Mouse (Mus musculus): ENCODE data around the gene Pld5. TPM values are rescaled to one million over a fixed set of nuclear protein-coding genes. Genes with fewer than 3 reads are reported as not detected.

Pld5 gene
- polyA plus RNA-seq, 1 experiment from 2014 or later: 0.63 TPM

DNA sequence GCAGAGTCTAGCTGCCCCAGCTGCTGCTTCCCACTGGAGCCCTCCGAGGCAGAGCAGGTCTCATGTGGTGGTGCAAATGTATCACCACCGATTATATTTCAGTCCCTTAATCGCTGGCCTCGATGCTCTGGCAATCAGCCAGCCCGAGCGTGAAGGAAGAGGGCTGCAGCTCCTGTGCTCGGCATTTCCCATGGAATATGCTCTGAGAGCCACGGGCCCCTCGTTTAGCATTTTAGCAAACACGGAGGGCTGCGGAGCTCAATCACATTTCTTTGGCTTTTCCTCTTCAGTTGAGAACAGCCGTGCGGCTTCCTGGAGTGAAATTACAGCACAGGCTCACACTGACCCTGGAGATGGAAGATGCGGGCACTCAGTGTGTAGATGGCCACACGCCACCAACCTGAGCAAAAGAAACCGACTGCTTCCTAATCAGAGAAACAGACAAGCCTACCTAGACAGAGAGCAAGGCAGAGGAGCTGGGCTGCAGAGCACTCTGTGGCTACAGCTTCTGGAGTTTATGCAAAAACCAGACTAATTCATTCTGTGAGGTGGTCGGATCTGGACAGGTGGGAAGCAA is 61.4 kb downstream of the Pld5 start:
- H3K9me3 ChIP-seq: no peaks in the 10 kb centered on the region
- no peak overlapping the region for H3K4me3 ChIP-seq
- peak overlapping the region; percentile 29 for H3K4me2 ChIP-seq
- H3K4me1 ChIP-seq: peaks cover 5% of the 10 kb centered on the region; the same call in 1 of the 2 replicates
- 32% methylated on average over 17 of the region's 17 CpGs for whole genome bisulfite sequencing
- H3K36me3 ChIP-seq: no peaks in the 10 kb centered on the region
- no peak overlapping the region for H3K9ac ChIP-seq
- no peak overlapping the region for H3K27ac ChIP-seq
- H3K27me3 ChIP-seq: no peaks in the 10 kb centered on the region
- ATAC-seq (ENCODE audit: insufficient number of reproducible peaks, low FRiP score, low TSS enrichment, low read depth): 0 out of 2 replicates have a peak, but pooled peaks have one; percentile 14

DNA sequence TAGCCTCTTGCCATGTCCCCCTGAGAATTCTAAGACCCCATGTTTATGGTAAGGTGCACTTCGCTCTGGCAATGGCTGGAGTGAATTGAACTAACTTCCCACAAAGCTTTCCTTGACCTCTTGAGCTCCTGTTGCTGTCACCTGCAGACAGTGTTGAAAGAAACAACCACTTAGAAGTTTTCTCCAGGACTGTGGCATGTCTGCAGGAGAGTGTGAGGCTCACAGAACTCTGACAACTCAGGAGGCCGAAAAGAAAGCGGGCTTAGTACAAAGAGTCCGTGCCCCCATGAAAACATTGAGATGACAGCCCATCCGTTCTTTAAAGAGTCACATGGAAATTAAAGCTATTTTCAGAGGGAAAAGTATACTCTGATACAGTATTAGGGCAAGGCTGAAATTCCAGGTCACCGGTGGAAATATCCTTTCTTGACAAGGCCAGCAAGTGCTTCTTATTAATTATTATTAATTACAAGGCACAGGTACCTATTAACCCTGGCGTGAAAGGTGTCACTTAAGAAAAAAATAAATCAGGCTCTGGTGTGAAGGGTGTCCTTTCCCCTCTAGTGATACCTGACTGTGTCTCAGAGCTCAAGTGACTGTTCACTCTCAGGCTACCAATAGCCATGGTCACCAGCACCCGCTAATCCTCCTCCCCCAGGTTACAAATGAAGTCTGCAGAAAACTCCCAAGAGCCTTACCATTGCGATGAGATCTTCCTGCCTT is 62.0 kb downstream of the Pld5 start:
- H3K4me1 ChIP-seq: peaks cover 5% of the 10 kb centered on the region; the same call in 1 of the 2 replicates
- no peaks in the 10 kb centered on the region for H3K27me3 ChIP-seq
- 68% methylated on average over 9 of the region's 9 CpGs for WGBS
- H3K36me3 ChIP-seq: no peaks in the 10 kb centered on the region
- no peak overlapping the region for H3K9ac ChIP-seq
- H3K9me3 ChIP-seq: no peaks in the 10 kb centered on the region
- H3K4me3 ChIP-seq: no peak overlapping the region
- peak overlapping the region; percentile 29 for H3K4me2 ChIP-seq
- no peak overlapping the region for H3K27ac ChIP-seq
- ATAC-seq (ENCODE audit: insufficient number of reproducible peaks, low FRiP score, low TSS enrichment, low read depth): no peak

GRCm38 (mm10) chr1:176210803-176211202 is 64.3 kb downstream of the Pld5 start:
- 95% methylated on average over 1 of the region's 1 CpGs for WGBS
- Histone ChIP-seq H3K4me2 (no peak overlapping the region), H3K36me3 (no peaks in the 10 kb centered on the region), H3K9me3 (no peaks in the 10 kb centered on the region), H3K4me3 (no peak overlapping the region), H3K27ac (no peak overlapping the region), H3K4me1 (peaks cover 5% of the 10 kb centered on the region; the same call in 1 of the 2 replicates), H3K27me3 (no peaks in the 10 kb centered on the region), H3K9ac (no peak overlapping the region)
- no peak for ATAC-seq (ENCODE audit: insufficient number of reproducible peaks, low FRiP score, low TSS enrichment, low read depth)

- no peak overlapping the region for H3K27ac ChIP-seq
- H3K4me1 ChIP-seq: no peaks in the 10 kb centered on the region
- no peaks in the 10 kb centered on the region for H3K36me3 ChIP-seq
- no peak overlapping the region for H3K9ac ChIP-seq
- no peaks in the 10 kb centered on the region for H3K27me3 ChIP-seq
- no peak for ATAC-seq (ENCODE audit: insufficient number of reproducible peaks, low FRiP score, low TSS enrichment, low read depth)
- no peaks in the 10 kb centered on the region for H3K9me3 ChIP-seq
- H3K4me3 ChIP-seq: no peak overlapping the region
- WGBS: 73% methylated on average over 2 of the region's 2 CpGs
- no peak overlapping the region for H3K4me2 ChIP-seq
Measured at GRCm38 (mm10) chr1:176208014-176208413, 67.1 kb downstream of the Pld5 start.

- Histone ChIP-seq H3K4me2 (no peak overlapping the region), H3K9me3 (no peaks in the 10 kb centered on the region), H3K4me1 (no peaks in the 10 kb centered on the region), H3K36me3 (no peaks in the 10 kb centered on the region), H3K9ac (no peak overlapping the region), H3K27ac (no peak overlapping the region), H3K4me3 (no peak overlapping the region), H3K27me3 (no peaks in the 10 kb centered on the region)
- WGBS: 79% methylated on average over 3 of the region's 3 CpGs
- ATAC-seq (ENCODE audit: insufficient number of reproducible peaks, low FRiP score, low TSS enrichment, low read depth): no peak
Measured at GRCm38 (mm10) chr1:176202360-176202759, 72.8 kb downstream of the Pld5 start.

GRCm38 (mm10) chr1:176197036-176197766 is 77.9 kb downstream of the Pld5 start:
- Histone ChIP-seq H3K27ac (no peak overlapping the region), H3K4me2 (no peak overlapping the region), H3K27me3 (no peaks in the 10 kb centered on the region), H3K9me3 (no peaks in the 10 kb centered on the region), H3K4me3 (no peak overlapping the region), H3K4me1 (no peaks in the 10 kb centered on the region), H3K9ac (no peak overlapping the region), H3K36me3 (no peaks in the 10 kb centered on the region)
- 79% methylated on average over 6 of the region's 6 CpGs for WGBS
- ATAC-seq (ENCODE audit: insufficient number of reproducible peaks, low FRiP score, low TSS enrichment, low read depth): no peak

DNA sequence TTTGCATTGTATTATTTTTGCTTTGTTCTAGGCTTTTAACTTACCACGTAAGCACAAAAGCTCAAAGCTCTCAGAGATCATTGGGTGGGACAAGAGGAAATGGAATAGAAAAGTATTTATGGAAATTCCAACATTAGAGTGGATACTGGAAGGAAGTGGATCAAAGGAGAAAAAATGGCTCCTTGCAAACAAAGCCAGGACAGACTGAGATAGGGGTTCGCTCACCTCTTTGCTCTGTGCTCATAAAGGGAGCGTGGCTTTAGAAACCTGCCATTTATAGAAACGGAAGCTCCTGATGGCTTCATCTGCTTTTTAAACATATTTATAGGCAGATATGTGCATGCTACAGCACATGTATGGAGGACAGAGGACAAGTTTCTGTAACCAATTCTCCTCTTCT is 78.8 kb downstream of the Pld5 start:
- H3K9me3 ChIP-seq: no peaks in the 10 kb centered on the region
- H3K27me3 ChIP-seq: no peaks in the 10 kb centered on the region
- H3K4me3 ChIP-seq: no peak overlapping the region
- no peak for ATAC-seq (ENCODE audit: insufficient number of reproducible peaks, low FRiP score, low TSS enrichment, low read depth)
- no peaks in the 10 kb centered on the region for H3K36me3 ChIP-seq
- WGBS: 89% methylated on average over 4 of the region's 4 CpGs
- H3K4me1 ChIP-seq: no peaks in the 10 kb centered on the region
- no peak overlapping the region for H3K27ac ChIP-seq
- no peak overlapping the region for H3K9ac ChIP-seq
- H3K4me2 ChIP-seq: no peak overlapping the region

DNA sequence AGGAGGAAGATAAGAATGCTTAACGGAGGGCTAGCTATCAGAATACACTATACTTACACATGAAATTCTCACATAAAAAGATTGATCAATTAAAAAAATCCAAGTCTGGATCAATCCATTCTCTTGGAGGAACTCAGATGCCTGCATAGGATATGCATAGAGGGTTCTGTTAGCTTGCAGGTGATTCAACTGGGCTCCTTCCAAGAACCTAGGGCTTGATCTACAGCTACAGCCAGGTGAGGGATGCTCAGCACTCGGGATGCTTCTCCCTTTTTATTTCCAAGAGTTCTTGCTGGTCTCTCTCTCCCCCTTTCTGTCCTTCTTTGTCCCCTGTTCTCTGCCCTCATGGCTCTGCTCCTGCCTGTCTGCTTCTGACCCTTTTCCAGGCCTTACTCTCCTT is 80.4 kb downstream of the Pld5 start:
- Histone ChIP-seq H3K4me2 (no peak overlapping the region), H3K27ac (no peak overlapping the region), H3K4me1 (no peaks in the 10 kb centered on the region), H3K9me3 (no peaks in the 10 kb centered on the region), H3K27me3 (no peaks in the 10 kb centered on the region), H3K9ac (no peak overlapping the region), H3K36me3 (no peaks in the 10 kb centered on the region), H3K4me3 (no peak overlapping the region)
- 72% methylated on average over 2 of the region's 2 CpGs for WGBS
- ATAC-seq (ENCODE audit: insufficient number of reproducible peaks, low FRiP score, low TSS enrichment, low read depth): no peak

- Histone ChIP-seq H3K27me3 (no peaks in the 10 kb centered on the region), H3K9ac (no peak overlapping the region), H3K9me3 (no peaks in the 10 kb centered on the region), H3K27ac (no peak overlapping the region), H3K36me3 (no peaks in the 10 kb centered on the region), H3K4me2 (no peak overlapping the region), H3K4me3 (no peak overlapping the region), H3K4me1 (no peaks in the 10 kb centered on the region)
- ATAC-seq (ENCODE audit: insufficient number of reproducible peaks, low FRiP score, low TSS enrichment, low read depth): no peak
- WGBS: 59% methylated on average over 6 of the region's 6 CpGs
Measured at GRCm38 (mm10) chr1:176183991-176184390, 91.1 kb downstream of the Pld5 start.

DNA sequence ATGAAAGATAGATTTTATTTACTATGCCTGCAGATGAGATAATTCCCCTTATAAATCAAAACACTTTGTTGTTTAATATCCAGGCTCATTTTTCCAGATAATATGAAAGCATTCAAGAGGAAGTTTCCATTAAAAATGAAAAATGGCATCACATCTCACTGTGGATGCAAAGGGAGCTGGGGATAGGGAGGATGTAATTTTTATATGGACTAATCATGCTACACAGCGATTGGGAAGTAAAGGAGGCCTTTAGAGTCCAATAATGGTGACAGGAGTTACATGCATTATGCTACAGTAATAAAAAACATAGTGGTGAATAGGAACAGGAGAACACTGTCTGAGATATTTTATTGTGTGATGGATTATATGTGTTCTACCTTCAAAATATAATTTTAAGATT is 100.1 kb downstream of the Pld5 start:
- Histone ChIP-seq H3K4me3 (no peak overlapping the region), H3K9ac (no peak overlapping the region), H3K9me3 (no peaks in the 10 kb centered on the region), H3K4me2 (no peak overlapping the region), H3K27ac (no peak overlapping the region), H3K4me1 (no peaks in the 10 kb centered on the region), H3K27me3 (no peaks in the 10 kb centered on the region), H3K36me3 (no peaks in the 10 kb centered on the region)
- no peak for ATAC-seq (ENCODE audit: insufficient number of reproducible peaks, low FRiP score, low TSS enrichment, low read depth)
- WGBS: 81% methylated on average over 1 of the region's 1 CpGs

- Histone ChIP-seq H3K9ac (no peak overlapping the region), H3K4me1 (no peaks in the 10 kb centered on the region), H3K27me3 (no peaks in the 10 kb centered on the region), H3K4me2 (no peak overlapping the region), H3K9me3 (no peaks in the 10 kb centered on the region), H3K4me3 (no peak overlapping the region), H3K36me3 (no peaks in the 10 kb centered on the region), H3K27ac (no peak overlapping the region)
- ATAC-seq (ENCODE audit: insufficient number of reproducible peaks, low FRiP score, low TSS enrichment, low read depth): no peak
- WGBS: 60% methylated on average over 5 of the region's 5 CpGs
Measured at GRCm38 (mm10) chr1:176167784-176168183, 107.3 kb downstream of the Pld5 start.

DNA sequence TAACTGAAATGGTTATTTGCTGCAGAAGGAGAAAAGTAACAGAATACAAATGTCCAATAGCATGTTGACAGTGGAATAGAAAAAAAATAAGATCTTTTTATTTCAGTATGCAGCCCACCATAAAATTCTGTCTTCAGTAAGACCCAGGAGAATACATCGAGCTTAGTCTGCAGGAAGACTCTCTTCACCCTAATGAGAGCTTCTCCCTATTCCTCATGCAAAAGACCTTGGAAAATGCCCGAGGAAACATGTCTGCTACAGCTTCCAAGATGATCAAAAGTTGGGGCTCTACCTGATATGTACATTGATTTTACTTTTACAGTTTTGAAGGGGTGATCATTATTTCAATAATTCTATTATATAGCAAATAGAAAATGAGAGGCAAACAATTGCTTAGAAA is 108.0 kb downstream of the Pld5 start:
- Histone ChIP-seq H3K4me2 (no peak overlapping the region), H3K4me1 (no peaks in the 10 kb centered on the region), H3K27ac (no peak overlapping the region), H3K36me3 (no peaks in the 10 kb centered on the region), H3K27me3 (no peaks in the 10 kb centered on the region), H3K4me3 (no peak overlapping the region), H3K9me3 (no peaks in the 10 kb centered on the region), H3K9ac (no peak overlapping the region)
- ATAC-seq (ENCODE audit: insufficient number of reproducible peaks, low FRiP score, low TSS enrichment, low read depth): no peak
- 74% methylated on average over 2 of the region's 2 CpGs for WGBS

Measured in limb, embryonic 15.5 days (tissue).